ENCODE assay signal across 8 mouse cellular contexts in genomic region chr4:41134935-41135710, GRCm38 (mm10). TPM values are rescaled to one million over a fixed set of nuclear protein-coding genes. Genes with fewer than 3 reads are reported as not detected.
DNase-seq lines count a peak whose midpoint lies in the region; ATAC-seq and TF ChIP-seq lines count a peak whose summit lies in the region.

No protein-coding gene starts in this region.

- in situ Hi-C loops in ES-E14 (cut with MboI; ENCODE audit: low sequenced_read_pairs in 2 of 2, unreplicated experiment in 2 of 2), result no loop called here

- peak; percentile 75 for DNase-seq in ES-E14 (ENCODE audit: low read depth, low spot score)
- DNase-seq in cerebellum, adult 11 months, result peak; percentile 73
- DNase-seq in heart, postnatal 25 days (ENCODE audit: low spot score), result peak; percentile 68
- peak; percentile 53 to 54 for DNase-seq in layer of hippocampus, adult 8-10 months (ENCODE audit: low spot score in 2 of 2)
- peak; percentile 60 for DNase-seq in ovary, postnatal 10 days (ENCODE audit: low spot score)
- DNase-seq in thymus, postnatal 0 days (ENCODE audit: low spot score), result peak; percentile 88

- no peaks in the 10 kb centered on the region for H3K27me3 ChIP-seq in forebrain, embryonic 15.5 days
- H3K27me3 ChIP-seq in lung, embryonic 16.5 days (ENCODE audit: control insufficient read depth, insufficient read depth, low read depth, low read length), result no peaks in the 10 kb centered on the region

- no peaks in the 10 kb centered on the region; a peak in 1 of 4 replicates for H3K4me1 ChIP-seq in ES-E14 (ENCODE audit: control insufficient read depth in 2 of 2, insufficient read depth in 2 of 2, low read length in 2 of 2, poor library complexity in 1 of 2)
- H3K4me1 ChIP-seq in forebrain, embryonic 15.5 days, result peaks cover 25% of the 10 kb centered on the region
- H3K4me1 ChIP-seq in lung, embryonic 16.5 days (replicated peaks; ENCODE audit: control insufficient read depth, insufficient read depth, low read length), result peaks cover 6% of the 10 kb centered on the region; the same call in 1 of the 2 replicates

- H3K4me3 ChIP-seq in ES-E14 (ENCODE audit: insufficient read depth in 1 of 2, low read depth in 1 of 2, low read length in 2 of 2, poor library complexity in 1 of 2, severe bottlenecking in 1 of 2), result peak overlapping the region; percentile 77 to 98
- H3K4me3 ChIP-seq in forebrain, embryonic 15.5 days, result peak overlapping the region; percentile 83
- peak overlapping the region; percentile 80 for H3K4me3 ChIP-seq in lung, embryonic 16.5 days (ENCODE audit: low read length)

- H3K4me2 ChIP-seq in forebrain, embryonic 15.5 days (replicated peaks), result peak overlapping the region; percentile 72
- peak overlapping the region; percentile 78 for H3K4me2 ChIP-seq in lung, embryonic 16.5 days (ENCODE audit: low read depth, low read length)

- peak overlapping the region; percentile 97 for H3K27ac ChIP-seq in ES-E14 (ENCODE audit: insufficient read depth, low read depth, low read length, poor library complexity, severe bottlenecking)
- H3K27ac ChIP-seq in forebrain, embryonic 15.5 days (replicated peaks), result peak overlapping the region; percentile 98
- H3K27ac ChIP-seq in lung, embryonic 16.5 days (ENCODE audit: low read length), result peak overlapping the region; percentile 99

- 0% methylated on average over 39 of the region's 70 CpGs for WGBS in forebrain, embryonic 15.5 days
- 0% methylated on average over 34 of the region's 70 CpGs for WGBS in lung, embryonic 16.5 days

- no peaks in the 10 kb centered on the region for H3K36me3 ChIP-seq in ES-E14 (ENCODE audit: control insufficient read depth, insufficient read depth, low read length, poor library complexity, severe bottlenecking)
- H3K36me3 ChIP-seq in forebrain, embryonic 15.5 days, result peaks cover 9% of the 10 kb centered on the region; the same call in 1 of the 2 replicates
- H3K36me3 ChIP-seq in lung, embryonic 16.5 days (ENCODE audit: control insufficient read depth, insufficient read depth, low read length), result no peaks in the 10 kb centered on the region

- intact Hi-C loops in heart, postnatal 25 days (cut with DNase I), result loop anchor here (5.0 kb wide), 1 partner anchor 92 kb away; no protein-coding TSS in a partner anchor

- peak overlapping the region; percentile 98 for H3K9ac ChIP-seq in ES-E14 (ENCODE audit: insufficient read depth, low read depth, low read length, poor library complexity, severe bottlenecking)
- H3K9ac ChIP-seq in forebrain, embryonic 15.5 days (replicated peaks), result peak overlapping the region; percentile 99
- peak overlapping the region; percentile 99 for H3K9ac ChIP-seq in lung, embryonic 16.5 days (ENCODE audit: low read length)

- H3K9me3 ChIP-seq in ES-E14 (ENCODE audit: control insufficient read depth, insufficient read depth, low read depth, low read length), result no peaks in the 10 kb centered on the region
- H3K9me3 ChIP-seq in forebrain, embryonic 15.5 days, result no peaks in the 10 kb centered on the region
- no peaks in the 10 kb centered on the region for H3K9me3 ChIP-seq in lung, embryonic 16.5 days (ENCODE audit: control insufficient read depth, low read length)

- peak; percentile 96 for ATAC-seq in forebrain, embryonic 15.5 days (replicated peaks)
- peak; percentile 95 for ATAC-seq in lung, embryonic 16.5 days (ENCODE audit: low read depth)

TF ChIP-seq in ES-E14, 5 proteins besides CTCF, POLR2A, EP300 and RAD21:
- TF ChIP-seq MAFK (IDR thresholded peaks at IDR 0.05; ENCODE audit: insufficient read depth, low read depth, low read length) (no peak), ZC3H11A (IDR thresholded peaks at IDR 0.05; ENCODE audit: borderline replicate concordance, low read depth, low read length) (no peak), CHD2 (IDR thresholded peaks at IDR 0.05; ENCODE audit: low read depth, low read length) (no peak), HCFC1 (IDR thresholded peaks at IDR 0.05; ENCODE audit: borderline replicate concordance, insufficient read depth, low read length) (no peak), ZNF384 (IDR thresholded peaks at IDR 0.05; ENCODE audit: low read depth, low read length) (no peak)

RNA-seq across cellular contexts. Expression of gene Ube2r2, which starts 0.4 kb away (rescaled TPM):
- 47.4 and 52.3 TPM in 2 replicates for total RNA-seq in ES-E14 (2012; rRNA removed)
- polyA plus RNA-seq in forebrain, embryonic 15.5 days (2015; fragmentation: Nextera tagmentation; extraction: Ambion mirVana), result 62.0 and 67.1 TPM in 2 replicates
- 100 to 1,000 TPM; 121 to 131 TPM for total RNA-seq in heart, postnatal 25 days (2021)
- total RNA-seq in layer of hippocampus, adult 8-10 months (2022), result 10 to 100 TPM; 76.8 to 93.6 (median 82.0) TPM
- 72.9 and 75.6 TPM in 2 replicates for polyA plus RNA-seq in lung, embryonic 16.5 days (2015; fragmentation: Nextera tagmentation; extraction: Ambion mirVana)
- 50.9 and 56.1 TPM in 2 replicates for polyA plus RNA-seq in thymus, postnatal 0 days (2015; fragmentation: Nextera tagmentation; extraction: Ambion mirVana)

RNA-seq across cellular contexts. Expression of gene Nol6, which starts 10.9 kb away (rescaled TPM):
- total RNA-seq in ES-E14 (2012; rRNA removed), result 67.5 and 69.4 TPM in 2 replicates
- 35.3 and 36.2 TPM in 2 replicates for polyA plus RNA-seq in forebrain, embryonic 15.5 days (2015; fragmentation: Nextera tagmentation; extraction: Ambion mirVana)
- total RNA-seq in heart, postnatal 25 days (2021), result 10 to 100 TPM; 14.5 to 15.3 TPM
- total RNA-seq in layer of hippocampus, adult 8-10 months (2022), result 100 to 1,000 TPM; 101 to 113 (median 103) TPM
- polyA plus RNA-seq in lung, embryonic 16.5 days (2015; fragmentation: Nextera tagmentation; extraction: Ambion mirVana), result 19.7 and 22.5 TPM in 2 replicates
- 12.1 and 15.8 TPM in 2 replicates for polyA plus RNA-seq in thymus, postnatal 0 days (2015; fragmentation: Nextera tagmentation; extraction: Ambion mirVana)

RNA-seq across cellular contexts. Expression of gene Aqp3, which starts 37.1 kb away (rescaled TPM):
- 62.9 and 87.0 TPM in 2 replicates for total RNA-seq in ES-E14 (2012; rRNA removed)
- 0.51 TPM in 1 of 2 replicates, not detected in the other for polyA plus RNA-seq in forebrain, embryonic 15.5 days (2015; fragmentation: Nextera tagmentation; extraction: Ambion mirVana)
- not detected for total RNA-seq in heart, postnatal 25 days (2021)
- not detected for total RNA-seq in layer of hippocampus, adult 8-10 months (2022)
- 1.5 and 4.5 TPM in 2 replicates for polyA plus RNA-seq in lung, embryonic 16.5 days (2015; fragmentation: Nextera tagmentation; extraction: Ambion mirVana)
- polyA plus RNA-seq in thymus, postnatal 0 days (2015; fragmentation: Nextera tagmentation; extraction: Ambion mirVana), result 5.6 and 9.1 TPM in 2 replicates

Comparison
In these comparisons a context has a peak if more than half of its experiments do, and no peak if none do; other contexts are left out.
1. Peak in every context shown above with its lines: DNase-seq, ATAC-seq, H3K4me3 ChIP-seq and H3K27ac ChIP-seq.
2. RNA of gene Aqp3, which starts 37.1 kb away (total RNA-seq): 62.9 to 87.0 TPM in ES-E14; not detected in heart, postnatal 25 days and not detected in layer of hippocampus, adult 8-10 months; every median in the first group is over 10 times any median in the second.